Mouse (Mus musculus) activated CD4-positive, CD25-positive, alpha-beta regulatory T cell, adult 4 months (primary cell): Measurements from ENCODE around the gene Alb. TPM values are rescaled to one million over a fixed set of nuclear protein-coding genes. Genes with fewer than 3 reads are reported as not detected.

ENCODE experiments used
- ATAC-seq: one replicate; pipeline ENCODE4 v1.8.0; 2017
- polyA plus RNA-seq, 2 experiments: library from polyadenylated mRNA; unstranded; fragments of 100-300 nt; shearing (Covaris generic); gene quantifications; one replicate each; pipeline ENCODE4 v1.2.1; 2017

The Alb gene
- polyA plus RNA-seq = not detected

- no peak for ATAC-seq
These were observed at the start of gene Alb for GRCm38 (mm10) chr5:90460619-90461018. Gene Alb, plus strand, starts transcription at chr5:90460897.

GRCm38 (mm10) chr5:90414142-90414924, 46.4 kb upstream of the Alb start:
- no peak for ATAC-seq

GRCm38 (mm10) chr5:90414925-90415295, 45.8 kb upstream of the Alb start:
- no peak for ATAC-seq

- ATAC-seq = no peak
These were observed 36.1 kb upstream of the Alb start for GRCm38 (mm10) chr5:90424625-90425024.

- ATAC-seq = no peak
These were observed 35.5 kb upstream of the Alb start for GRCm38 (mm10) chr5:90425191-90425590.

- ATAC-seq = no peak
These were observed 29.6 kb upstream of the Alb start for GRCm38 (mm10) chr5:90431053-90431452.

- ATAC-seq = no peak
These were observed 21.5 kb upstream of the Alb start for GRCm38 (mm10) chr5:90439157-90439556.

GRCm38 (mm10) chr5:90447577-90447976, 13.1 kb upstream of the Alb start:
- no peak for ATAC-seq

GRCm38 (mm10) chr5:90449961-90450360, 10.7 kb upstream of the Alb start:
- ATAC-seq = no peak

- ATAC-seq = peak; percentile 88
These were observed 8.0 kb upstream of the Alb start for GRCm38 (mm10) chr5:90452711-90453110.

- no peak for ATAC-seq
These were observed 3.5 kb upstream of the Alb start for GRCm38 (mm10) chr5:90457241-90457640.

- ATAC-seq = no peak
These were observed 2.0 kb upstream of the Alb start for GRCm38 (mm10) chr5:90458727-90459126.

- ATAC-seq = no peak
These were observed 6.1 kb downstream of the Alb start for GRCm38 (mm10) chr5:90466806-90467205.

- no peak for ATAC-seq
These were observed 6.5 kb downstream of the Alb start for GRCm38 (mm10) chr5:90467245-90467644.

- ATAC-seq = no peak
These were observed 10.1 kb downstream of the Alb start for GRCm38 (mm10) chr5:90470836-90471235.

- ATAC-seq = no peak
These were observed 13.2 kb downstream of the Alb start for GRCm38 (mm10) chr5:90473902-90474301.

GRCm38 (mm10) chr5:90474369-90474768, 13.7 kb downstream of the Alb start:
- no peak for ATAC-seq

- ATAC-seq = no peak
These were observed 16.0 kb downstream of the Alb start for GRCm38 (mm10) chr5:90476741-90477140.

GRCm38 (mm10) chr5:90477308-90478140, 16.8 kb downstream of the Alb start:
- no peak for ATAC-seq

- ATAC-seq = no peak
These were observed 18.2 kb downstream of the Alb start for GRCm38 (mm10) chr5:90478886-90479285.

GRCm38 (mm10) chr5:90485597-90485996, 24.9 kb downstream of the Alb start:
- no peak for ATAC-seq

GRCm38 (mm10) chr5:90488323-90488722, 27.6 kb downstream of the Alb start:
- ATAC-seq = no peak

GRCm38 (mm10) chr5:90490518-90490917, 29.8 kb downstream of the Alb start, which contains the start of gene Afp:
Gene Afp, plus strand, starts transcription at chr5:90490737.
- no peak for ATAC-seq

GRCm38 (mm10) chr5:90492440-90492839, 31.7 kb downstream of the Alb start:
- ATAC-seq = peak; percentile 83
